Mouse (Mus musculus): ENCODE data around the gene Olfr523.

- TF ChIP-seq CTCF (IDR thresholded peaks at IDR 0.05; ENCODE audit: insufficient read depth, low read depth, low read length) (no peak), POLR2A (IDR thresholded peaks at IDR 0.05; ENCODE audit: insufficient read depth, low read depth, low read length) (no peak)
Measured at GRCm38 (mm10) chr7:140217967-140218366, 45.0 kb downstream of the Olfr523 start, which contains the start of gene Cd163l1.

Data from olfactory bulb, adult 2 months (tissue).